Mouse (Mus musculus) embryonic facial prominence, embryonic 10.5 days (tissue): Measurements from ENCODE around the gene Artn. TPM values are rescaled to one million over a fixed set of nuclear protein-coding genes. Genes with fewer than 3 reads are reported as not detected.

Experiments used
- DNase-seq: peaks from one replicate; pipeline ENCODE4 v3.0.0-alpha.2; 2017; ENCODE audit warnings: low spot score
- H3K27ac ChIP-seq: fragments of 300-500 bp; sonication (generic); replicated peaks from 2 replicates; pipeline ENCODE4 v1.5.1; 2016; ENCODE audit warnings: mild to moderate bottlenecking
- H3K27me3 ChIP-seq: fragments of 300-500 bp; sonication (generic); replicated peaks from 2 replicates; pipeline ENCODE4 v1.6.1; 2016; ENCODE audit warnings: low read depth, mild to moderate bottlenecking; ENCODE audit not compliant: poor library complexity, severe bottlenecking
- H3K36me3 ChIP-seq: fragments of 300-500 bp; sonication (generic); replicated peaks from 2 replicates; pipeline ENCODE4 v1.6.1; 2016; ENCODE audit warnings: mild to moderate bottlenecking, moderate library complexity
- H3K4me1 ChIP-seq: fragments of 300-500 bp; sonication (generic); 2 replicates; pipeline ENCODE4 v1.6.1; 2016
- H3K4me3 ChIP-seq: fragments of 300-500 bp; sonication (generic); 2 replicates; pipeline ENCODE4 v1.5.1; 2016; ENCODE audit warnings: mild to moderate bottlenecking, moderate library complexity
- H3K9me3 ChIP-seq: fragments of 300-500 bp; sonication (generic); 2 replicates; pipeline ENCODE4 v1.6.1; 2016; ENCODE audit warnings: mild to moderate bottlenecking
- WGBS: fragments of 180-500 bp; shearing (Covaris S2); methylation state at CpG from one replicate; pipeline ENCODE4 v1.1.7; 2016; 5-methylcytosine and 5-hydroxymethylcytosine counted together
- polyA plus RNA-seq: library from polyadenylated mRNA; unstranded; fragments of >200 nt; fragmentation: Nextera tagmentation; extraction: Ambion mirVana; gene quantifications from 2 replicates; pipeline ENCODE4 v1.2.1, GENCODE M21; 2016

Gene Artn
- polyA plus RNA-seq, 1 experiment from 2014 or later: 3.1 TPM

DNA sequence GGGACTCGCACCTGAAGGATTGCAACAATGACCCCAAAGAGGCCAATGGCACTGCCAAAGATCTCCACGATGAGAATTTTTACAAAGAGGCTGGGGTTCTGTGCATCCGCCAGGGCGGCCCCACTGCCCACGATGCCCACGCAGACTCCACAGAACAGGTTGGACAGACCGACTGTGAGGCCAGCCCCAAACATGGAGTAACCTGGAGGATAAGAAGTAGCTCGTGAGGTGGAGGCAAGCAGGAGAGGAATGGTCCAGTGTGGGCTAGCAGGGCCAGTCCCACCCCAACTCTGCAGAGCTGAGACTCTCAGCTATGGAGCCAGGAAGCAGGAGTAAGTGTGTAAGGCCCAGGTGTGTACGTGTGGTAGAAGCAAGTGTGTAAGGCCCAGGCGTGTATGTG is 44.5 kb downstream of the Artn start:
- peak overlapping the region; percentile 95; the same call in 1 of the 2 replicates for H3K4me3 ChIP-seq
- H3K4me1 ChIP-seq: peaks cover 62% of the 10 kb centered on the region
- WGBS: 94% methylated on average over 10 of the region's 10 CpGs
- H3K27ac ChIP-seq: no peak overlapping the region
- no peak for DNase-seq
- H3K36me3 ChIP-seq: peaks cover 51% of the 10 kb centered on the region
- no peaks in the 10 kb centered on the region for H3K9me3 ChIP-seq
- H3K27me3 ChIP-seq: no peaks in the 10 kb centered on the region

- Histone ChIP-seq H3K4me1 (peaks cover 65% of the 10 kb centered on the region), H3K4me3 (peak overlapping the region; percentile 94), H3K27me3 (no peaks in the 10 kb centered on the region), H3K27ac (no peak overlapping the region), H3K36me3 (peaks cover 51% of the 10 kb centered on the region), H3K9me3 (no peaks in the 10 kb centered on the region)
- WGBS: 100% methylated on average over 1 of the region's 1 CpGs
- no peak for DNase-seq
Measured at GRCm38 (mm10) chr4:117884146-117884545, 45.4 kb downstream of the Artn start.

DNA sequence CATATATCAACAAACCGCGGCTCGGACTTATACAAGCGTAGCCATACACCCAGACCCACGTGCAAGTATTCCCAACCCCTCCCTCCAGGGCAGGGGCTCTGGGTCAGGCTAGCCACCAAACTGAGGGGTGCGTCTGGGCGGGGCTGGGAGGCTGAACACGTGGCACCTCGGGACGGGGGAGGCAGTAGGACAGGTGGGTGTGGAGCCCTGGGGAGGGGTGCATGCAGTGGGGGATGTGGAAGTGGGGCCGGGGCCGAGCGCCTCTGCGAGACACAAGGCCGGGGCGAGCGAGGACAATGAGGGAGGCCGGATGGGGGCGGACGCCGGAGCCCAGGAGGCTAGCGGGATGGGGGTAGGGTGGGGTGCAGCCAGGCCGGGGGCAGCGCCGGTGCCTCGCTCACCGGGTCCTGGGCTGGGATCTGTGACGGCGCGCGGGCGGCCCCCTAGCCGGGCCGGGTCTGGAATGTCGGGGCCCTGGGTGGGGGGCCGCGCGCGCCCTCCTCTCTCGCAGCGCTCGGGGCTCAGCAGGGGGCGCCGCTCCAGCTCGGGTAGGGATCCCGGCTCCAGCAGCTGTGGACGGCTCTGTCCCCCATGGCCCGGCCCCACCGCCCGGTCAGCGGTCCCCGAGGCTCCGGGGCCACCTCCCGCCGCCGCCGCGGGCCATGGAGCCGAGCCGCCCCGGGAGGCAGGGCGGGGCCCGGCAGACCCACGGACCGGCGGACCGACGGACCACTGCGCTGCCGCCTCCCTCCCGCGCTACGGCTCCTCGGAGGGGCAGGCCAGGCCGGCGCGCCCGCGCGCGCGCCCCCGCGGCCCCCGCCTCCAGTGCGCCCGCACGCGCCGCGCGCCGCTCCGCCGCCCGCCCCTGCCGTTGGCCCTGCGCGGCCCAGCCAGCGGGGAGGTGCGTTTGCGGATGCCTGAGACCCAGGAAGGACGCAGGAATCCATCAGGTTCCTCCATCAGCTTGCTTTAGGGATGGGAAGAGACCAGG is 46.6 kb downstream of the Artn start, which contains the start of gene B4galt2:
TSS of gene B4galt2 (minus strand) at position 787 of the 991 bp plus-strand sequence.
- no peaks in the 10 kb centered on the region for H3K9me3 ChIP-seq
- DNase-seq: peak; percentile 82
- no peaks in the 10 kb centered on the region for H3K27me3 ChIP-seq
- H3K4me1 ChIP-seq: peaks cover 65% of the 10 kb centered on the region
- peaks cover 56% of the 10 kb centered on the region for H3K36me3 ChIP-seq
- peak within 1 kb of the TSS; percentile 94 for H3K4me3 ChIP-seq
- H3K27ac ChIP-seq: peak within 1 kb of the TSS; percentile 95
- WGBS: under 1% methylated on average over 101 of the region's 103 CpGs

GRCm38 (mm10) chr4:117878703-117879102 is 50.9 kb downstream of the Artn start:
- Histone ChIP-seq H3K27me3 (no peaks in the 10 kb centered on the region), H3K27ac (no peak overlapping the region), H3K4me3 (no peak overlapping the region), H3K9me3 (no peaks in the 10 kb centered on the region), H3K36me3 (peaks cover 77% of the 10 kb centered on the region), H3K4me1 (peaks cover 31% of the 10 kb centered on the region)
- WGBS: 85% methylated on average over 5 of the region's 5 CpGs
- no peak for DNase-seq

- Histone ChIP-seq H3K9me3 (no peaks in the 10 kb centered on the region), H3K27ac (no peak overlapping the region), H3K4me3 (no peak overlapping the region), H3K4me1 (peaks cover 29% of the 10 kb centered on the region), H3K27me3 (no peaks in the 10 kb centered on the region), H3K36me3 (peaks cover 81% of the 10 kb centered on the region)
- WGBS: 76% methylated on average over 10 of the region's 10 CpGs
- no peak for DNase-seq
Measured at GRCm38 (mm10) chr4:117878301-117878700, 51.3 kb downstream of the Artn start.

Other genes with a start within 250 kb of the Artn start
- gene Dmap1, start 247.5 kb downstream of the Artn start, polyA plus RNA-seq: 78.4 and 80.0 TPM in 2 replicates
- not detected in 2 replicates for gene Gm12845, start 205.4 kb downstream of the Artn start, polyA plus RNA-seq
- gene Klf17, start 164.1 kb downstream of the Artn start, polyA plus RNA-seq: not detected in 2 replicates
- 8.2 and 10.2 TPM in 2 replicates for gene Slc6a9, start 95.3 kb downstream of the Artn start, polyA plus RNA-seq
- 1.4 and 1.7 TPM in 2 replicates for gene Ccdc24, start 57.2 kb downstream of the Artn start, polyA plus RNA-seq
- 24.7 and 27.2 TPM in 2 replicates for gene B4galt2, start 46.3 kb downstream of the Artn start, polyA plus RNA-seq
- gene Atp6v0b, start 42.4 kb downstream of the Artn start, polyA plus RNA-seq: 157 and 162 TPM in 2 replicates
- gene Dph2, start 37.7 kb downstream of the Artn start, polyA plus RNA-seq: 24.8 and 26.6 TPM in 2 replicates
- 62.8 and 72.3 TPM in 2 replicates for gene Ipo13, start 14.8 kb downstream of the Artn start, polyA plus RNA-seq
- 7.1 and 7.4 TPM in 2 replicates for gene St3gal3, start 205.2 kb upstream of the Artn start, polyA plus RNA-seq